Mouse (Mus musculus) gonadal fat pad, adult 2 months (tissue): ENCODE results near the gene Ing5. TPM values are rescaled to one million over a fixed set of nuclear protein-coding genes. Genes with fewer than 3 reads are reported as not detected.
"Not testable (repeated sequence)": the region's sequence is repeated elsewhere in the genome, so short reads cannot be mapped to it uniquely, and the experiment has no call there.

Experiments used
- DNase-seq: peaks from one replicate; pipeline ENCODE4 v3.0.0-alpha.2; 2012; ENCODE audit warnings: low read depth
- polyA plus RNA-seq: library from polyadenylated mRNA; depleted of rRNA; stranded (reverse); fragments of >200 nt; gene quantifications from 2 replicates; pipeline ENCODE4 v1.2.3, GENCODE M21; 2012

Ing5 gene
- polyA plus RNA-seq, 1 experiment = 7.4 TPM

DNA sequence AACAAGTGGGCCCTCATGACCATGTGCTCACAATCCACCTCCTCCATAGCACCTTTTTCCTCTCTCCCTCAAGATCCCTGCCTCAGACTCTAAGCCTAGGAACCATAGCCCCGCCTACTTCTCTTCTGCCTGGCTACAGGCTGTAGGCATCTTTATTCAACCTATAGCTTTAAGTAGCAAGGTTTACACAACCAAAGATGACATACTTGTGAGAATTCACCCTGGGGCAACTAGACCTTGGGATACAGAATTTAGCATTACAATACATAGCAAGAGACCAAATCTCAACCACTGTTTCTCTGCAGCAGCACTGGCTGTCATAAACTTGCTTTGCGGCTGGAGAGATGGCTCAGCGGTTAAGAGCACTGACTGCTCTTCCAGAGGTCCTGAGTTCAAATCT is 6.2 kb downstream of the Ing5 start:
- no peak for DNase-seq

DNA sequence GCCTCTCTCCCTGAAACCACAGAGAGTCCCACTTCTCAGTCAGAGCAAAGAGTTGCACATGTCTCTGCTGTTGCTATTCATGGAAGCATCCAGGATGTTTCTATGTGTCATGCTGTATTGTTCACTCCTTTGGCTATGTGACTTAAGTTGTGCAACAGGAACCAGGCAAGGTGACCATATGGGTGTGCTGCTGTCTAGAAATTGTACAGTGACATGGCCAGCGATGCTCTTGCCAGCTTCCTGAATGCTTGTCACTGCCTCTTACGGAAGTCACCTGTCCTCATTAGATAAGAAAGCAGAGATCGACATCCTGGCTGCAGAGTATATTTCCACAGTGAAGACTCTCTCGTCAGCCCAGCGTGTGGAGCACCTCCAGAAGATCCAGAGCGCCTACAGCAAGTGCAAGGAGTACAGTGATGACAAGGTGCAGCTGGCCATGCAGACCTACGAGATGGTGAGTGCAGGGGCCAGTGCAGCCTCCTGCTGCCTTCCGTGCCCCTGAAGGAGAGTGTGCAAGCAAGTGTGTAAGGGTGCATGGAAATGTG is 7.8 kb downstream of the Ing5 start:
- DNase-seq = no peak

DNA sequence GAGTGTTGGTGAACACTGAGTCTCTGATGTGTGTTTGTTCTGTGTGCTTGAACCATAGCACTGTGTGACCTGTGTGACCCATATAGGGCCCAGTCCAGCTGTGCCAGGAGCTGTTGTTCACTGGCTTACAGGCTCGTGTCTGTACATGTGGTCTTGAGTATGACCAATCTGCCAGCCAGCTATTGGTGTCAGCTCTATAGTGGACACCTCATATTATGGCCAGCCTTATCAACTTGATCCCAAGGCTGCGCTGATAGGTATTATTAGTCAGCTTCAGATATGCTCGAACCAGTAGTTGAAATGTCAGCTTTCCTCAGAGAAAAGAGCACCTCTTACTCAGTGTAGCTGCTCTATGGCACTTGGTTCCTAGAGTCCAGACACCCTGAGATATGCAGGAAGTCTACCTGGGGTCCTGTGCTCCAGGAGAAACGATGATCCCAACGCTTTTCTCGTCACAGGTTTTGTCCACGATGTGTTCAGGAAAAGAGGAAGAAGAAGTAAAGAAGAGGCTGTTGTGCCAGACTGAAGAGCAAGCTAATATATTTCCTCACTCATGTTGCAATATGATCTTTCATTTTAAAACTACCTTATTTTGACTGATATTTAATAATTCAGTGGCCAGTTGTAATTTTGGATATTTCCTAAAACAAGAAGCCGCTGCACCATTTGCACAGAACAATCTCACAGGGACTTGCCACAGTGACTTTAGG is 14.2 kb downstream of the Ing5 start:
- DNase-seq = no peak

DNA sequence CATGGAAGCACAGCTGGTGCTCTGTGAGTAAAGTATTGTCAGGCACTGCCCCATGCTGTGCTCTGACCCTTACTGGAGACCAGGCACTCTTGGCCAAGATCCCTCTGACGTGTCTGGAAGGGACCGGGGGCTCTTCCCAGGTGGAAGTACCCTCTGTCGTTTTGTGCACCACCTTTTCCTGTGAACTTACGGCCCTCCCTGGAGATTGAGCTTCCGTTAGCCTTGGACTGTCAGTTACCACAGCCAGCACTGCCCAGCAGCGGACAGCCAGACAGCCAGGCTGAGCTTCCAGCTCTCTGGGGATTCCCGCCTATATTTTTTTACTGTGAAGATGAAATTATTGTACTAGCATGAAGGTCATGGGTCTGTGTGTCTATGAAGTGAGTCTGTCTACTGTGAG is 15.0 kb downstream of the Ing5 start:
- DNase-seq = no peak

DNA sequence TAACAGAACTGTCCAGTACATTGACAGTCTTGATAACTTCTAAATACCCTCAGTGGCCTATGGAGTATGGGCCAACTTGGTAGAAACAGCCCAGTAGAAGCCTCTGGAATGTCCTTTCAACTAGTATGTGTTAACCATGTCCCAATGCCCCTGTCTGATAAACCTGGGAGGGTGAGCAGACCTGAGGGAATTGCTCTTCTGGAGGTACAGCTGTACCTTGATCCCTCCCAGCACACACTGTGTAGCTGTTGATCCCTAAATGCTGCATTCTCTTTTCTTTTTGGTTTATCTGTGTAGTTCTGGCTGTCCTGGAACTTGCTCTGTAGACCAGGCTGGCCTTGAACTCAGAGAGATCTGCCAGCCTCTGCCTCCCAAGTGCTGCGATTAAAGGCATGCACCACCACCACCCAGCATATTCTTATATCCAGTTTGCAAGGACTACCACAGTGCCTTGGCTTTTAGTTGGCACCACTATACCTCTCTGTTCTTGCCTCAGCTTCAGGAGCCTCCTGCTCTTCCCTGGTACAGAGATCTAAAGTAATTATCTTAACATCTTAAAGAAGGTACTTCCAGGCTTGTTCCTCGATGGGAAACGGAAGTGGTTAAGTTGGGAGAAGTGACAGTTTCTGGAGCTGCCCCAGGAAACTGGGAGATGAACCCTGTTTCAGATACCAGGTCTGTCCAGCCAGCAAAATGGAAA is 20.2 kb downstream of the Ing5 start:
- DNase-seq = no peak

DNA sequence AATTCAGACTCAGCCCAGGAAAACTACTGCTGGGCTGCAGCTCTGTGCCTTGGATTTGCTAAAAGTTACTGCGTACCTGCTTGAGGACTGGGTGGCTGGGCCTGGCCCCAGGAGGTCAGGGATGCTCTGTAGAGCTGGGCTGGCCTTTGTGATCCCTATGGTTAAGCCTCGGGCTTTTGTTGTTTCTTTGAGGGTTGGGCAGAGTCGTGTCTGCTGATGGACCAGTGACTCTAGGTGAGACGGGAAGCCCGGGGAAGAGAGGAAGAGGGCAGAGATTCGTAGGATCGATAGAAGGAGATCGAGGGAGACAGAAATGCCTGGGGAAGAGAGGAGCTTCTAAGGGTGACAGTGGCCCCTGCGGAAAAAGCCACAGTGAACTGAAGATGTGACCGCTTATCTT is 20.8 kb downstream of the Ing5 start, which contains the start of gene D2hgdh:
Gene D2hgdh, plus strand, starts transcription at position 301 of the 400 bp plus-strand sequence.
- no peak for DNase-seq

DNA sequence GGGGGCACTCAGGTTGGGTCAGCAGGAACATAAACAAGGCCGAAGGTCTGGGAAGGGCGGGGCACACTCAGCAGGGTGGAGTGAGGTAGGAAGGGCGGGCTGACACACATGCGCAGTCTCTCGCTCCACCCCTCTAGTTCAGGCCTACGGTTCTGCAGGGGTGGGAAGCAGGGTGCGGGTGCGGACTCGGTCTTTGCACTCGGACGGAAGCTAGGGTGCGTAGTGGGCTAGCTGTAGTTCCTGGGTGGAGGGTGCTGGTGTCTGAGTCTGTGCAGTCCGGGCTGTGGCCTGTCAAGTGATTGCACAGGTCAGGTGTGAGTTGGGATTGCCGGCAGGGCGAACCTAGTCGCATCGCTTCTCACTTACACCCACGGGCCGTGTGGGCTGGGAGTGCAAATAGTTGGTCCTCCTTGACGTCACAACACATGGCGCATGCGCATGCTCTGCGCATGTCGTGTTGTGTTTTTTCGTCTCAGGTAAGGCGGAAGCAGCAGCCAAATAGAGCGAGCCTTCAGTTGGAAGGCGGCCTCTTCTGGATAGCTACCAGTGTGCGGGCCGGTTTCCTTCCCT is 21.4 kb downstream of the Ing5 start:
- DNase-seq = peak; percentile 95

DNA sequence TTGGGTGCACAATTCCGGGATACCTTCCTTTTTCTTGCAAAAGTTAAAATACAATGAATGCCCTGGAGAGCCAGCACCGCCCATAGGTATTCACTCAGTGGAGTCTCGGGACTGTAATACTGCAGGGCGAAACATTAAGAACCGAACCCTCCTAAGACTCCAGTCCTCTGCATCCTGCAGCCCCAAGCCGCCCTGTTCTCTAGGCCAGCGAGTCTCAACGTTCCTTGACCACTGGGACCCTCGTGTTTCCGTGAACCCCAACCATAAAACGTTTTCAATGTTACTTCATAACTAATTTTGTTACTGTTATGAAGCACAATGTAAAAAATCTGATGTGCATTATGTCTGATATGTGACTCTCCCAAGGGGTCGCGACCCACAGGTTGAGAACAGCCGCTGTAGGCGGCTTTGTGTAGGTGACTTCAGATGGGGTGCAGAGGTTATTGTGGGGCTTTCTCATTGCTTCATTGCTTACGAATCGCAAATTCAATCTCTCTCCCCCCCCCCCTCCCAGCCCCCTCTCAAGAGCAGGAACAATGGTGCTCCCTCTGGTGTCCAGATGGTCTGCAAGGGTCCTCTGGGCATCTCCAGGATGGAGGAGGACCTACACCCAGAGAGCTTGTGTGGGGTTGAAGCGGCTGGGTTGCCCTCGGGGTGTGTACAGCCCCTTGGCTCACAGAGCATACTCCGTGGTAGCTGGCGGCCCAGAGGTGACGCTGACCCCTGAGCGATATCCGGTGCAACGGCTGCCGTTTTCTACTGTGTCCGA is 22.2 kb downstream of the Ing5 start:
- no peak for DNase-seq

DNA sequence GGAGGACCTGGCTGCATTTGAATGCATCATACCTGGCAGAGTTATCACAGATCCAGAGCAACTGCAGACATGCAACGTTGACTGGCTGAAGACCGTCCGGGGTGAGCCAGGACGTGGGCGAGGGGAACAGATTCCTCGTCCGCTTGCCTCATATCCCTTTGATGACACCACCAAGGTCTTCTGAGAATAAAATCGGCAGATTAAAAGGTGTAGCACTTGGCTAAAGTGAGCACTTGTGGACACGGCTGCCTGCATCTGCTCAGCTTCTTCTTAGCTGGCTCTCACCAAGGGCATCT is 22.7 kb downstream of the Ing5 start:
- DNase-seq = no peak

DNA sequence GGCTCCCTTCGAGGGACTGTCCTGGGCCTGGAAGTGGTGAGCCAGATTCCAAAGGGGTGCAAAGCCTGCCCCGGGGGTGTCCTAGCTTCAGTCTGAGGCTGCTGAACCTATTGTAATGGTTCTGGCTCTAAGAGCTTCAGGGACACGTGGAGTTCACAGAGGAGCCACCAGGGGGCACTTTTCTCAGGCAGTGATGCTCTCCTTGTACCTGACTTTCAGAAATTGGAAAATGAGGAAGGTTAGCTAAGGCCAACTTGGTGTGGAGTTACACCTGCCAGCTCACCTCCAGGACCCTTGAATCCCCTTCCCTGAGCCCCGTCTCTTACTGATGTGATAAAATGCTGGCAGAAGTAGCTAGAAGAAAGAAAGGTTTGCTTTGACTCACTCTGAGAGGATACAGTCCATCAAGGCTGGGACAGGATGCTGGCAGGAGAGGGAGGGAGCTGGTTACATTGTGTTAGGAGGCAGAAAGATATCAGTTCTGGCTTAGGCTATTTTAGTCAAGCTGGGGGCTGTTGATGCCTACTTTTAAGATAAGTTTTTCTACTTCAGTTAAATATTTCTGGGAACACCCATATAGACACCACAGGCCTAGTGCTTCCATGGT is 29.1 kb downstream of the Ing5 start:
- not testable (repeated sequence) for DNase-seq

DNA sequence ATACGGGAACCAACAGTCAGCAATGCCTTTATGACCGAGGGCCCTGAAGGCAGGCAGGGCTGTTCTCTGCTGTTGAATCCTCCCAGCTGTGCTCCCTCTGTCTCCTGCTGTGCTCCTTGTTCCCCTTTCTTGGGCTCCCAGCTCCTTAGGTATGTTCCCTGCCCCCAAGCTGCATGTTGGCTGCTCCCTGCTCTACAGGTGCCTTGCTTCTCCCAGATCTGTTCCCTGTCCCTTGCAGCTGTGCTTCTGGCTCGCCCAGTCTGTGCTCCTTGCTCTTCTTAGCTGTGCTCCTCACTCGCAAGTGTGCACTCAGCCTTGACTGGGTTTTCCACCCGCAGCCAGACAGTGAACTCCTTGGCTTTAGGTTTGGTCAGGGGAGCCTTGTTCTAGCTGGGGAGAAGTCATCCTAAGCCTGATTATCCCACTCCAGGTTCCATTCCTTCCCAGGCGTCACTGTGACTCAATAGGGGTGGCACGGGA is 30.9 kb downstream of the Ing5 start:
- no peak for DNase-seq

DNA sequence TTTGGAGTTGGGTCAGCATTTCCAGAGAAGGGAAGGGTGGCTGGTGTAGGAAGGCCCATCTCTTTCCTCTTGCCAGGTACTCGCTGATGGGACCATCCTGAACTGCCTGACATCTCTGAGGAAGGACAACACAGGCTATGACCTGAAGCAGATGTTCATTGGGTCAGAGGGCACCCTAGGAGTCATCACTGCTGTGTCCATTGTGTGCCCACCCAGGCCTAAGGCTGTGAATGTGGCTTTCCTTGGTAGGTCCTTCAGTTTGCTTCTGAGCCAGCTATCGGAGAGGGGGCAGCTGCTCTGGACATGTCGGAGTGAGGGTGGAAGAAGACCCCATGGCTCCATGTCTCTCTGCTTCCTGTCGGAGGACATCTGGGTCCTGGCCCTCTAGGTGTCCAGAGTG is 31.4 kb downstream of the Ing5 start:
- DNase-seq = no peak

DNA sequence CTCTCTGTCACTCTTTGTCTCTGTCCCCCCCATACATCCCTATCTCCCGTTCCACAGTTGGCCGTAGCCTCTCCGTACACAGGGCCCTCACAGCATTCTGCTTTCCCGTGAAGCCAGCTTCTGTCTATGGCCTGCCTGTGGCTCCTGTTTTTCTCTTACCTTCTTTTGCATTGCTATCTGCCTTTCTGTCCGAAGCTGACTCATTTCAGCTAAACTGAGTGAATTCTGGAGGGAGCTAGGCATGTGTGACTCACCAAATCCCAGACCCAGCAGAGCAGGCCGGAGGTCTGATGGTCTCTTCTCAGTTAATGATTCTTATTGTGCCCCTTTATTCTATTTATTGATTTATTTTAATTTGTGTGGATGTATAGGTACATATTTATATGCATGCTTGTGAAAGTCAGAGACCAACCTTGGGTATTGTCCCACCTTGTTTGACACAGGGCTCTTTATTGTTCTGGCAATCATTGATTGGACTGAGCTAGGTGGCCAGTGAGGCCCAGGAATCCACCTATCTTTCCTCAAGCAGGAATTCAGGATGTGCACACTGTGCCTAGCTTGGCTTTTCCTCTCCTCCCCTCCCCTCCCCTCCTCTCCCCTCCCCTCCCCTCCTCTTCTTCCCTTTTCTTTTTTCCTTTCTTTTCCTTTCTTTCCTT is 32.2 kb downstream of the Ing5 start:
- no peak for DNase-seq

DNA sequence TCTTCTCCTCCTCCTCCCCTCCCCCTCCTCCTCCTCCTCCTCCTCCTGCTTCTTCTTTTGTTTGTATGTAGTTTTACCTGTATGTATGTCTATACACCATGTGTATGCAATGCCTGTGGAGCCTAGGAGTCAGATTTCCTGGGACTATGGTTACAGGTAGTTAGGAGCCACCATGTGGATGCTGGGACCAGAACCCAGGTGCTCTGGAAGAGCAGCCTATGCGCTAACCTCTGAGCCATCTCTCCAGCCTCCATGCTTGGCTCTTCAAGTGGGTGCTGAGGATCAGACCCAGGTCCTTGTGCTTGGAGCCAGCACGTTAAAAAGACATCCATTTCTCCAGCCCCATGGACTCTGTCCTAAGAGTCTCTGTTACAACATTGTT is 32.8 kb downstream of the Ing5 start:
- no peak for DNase-seq

DNA sequence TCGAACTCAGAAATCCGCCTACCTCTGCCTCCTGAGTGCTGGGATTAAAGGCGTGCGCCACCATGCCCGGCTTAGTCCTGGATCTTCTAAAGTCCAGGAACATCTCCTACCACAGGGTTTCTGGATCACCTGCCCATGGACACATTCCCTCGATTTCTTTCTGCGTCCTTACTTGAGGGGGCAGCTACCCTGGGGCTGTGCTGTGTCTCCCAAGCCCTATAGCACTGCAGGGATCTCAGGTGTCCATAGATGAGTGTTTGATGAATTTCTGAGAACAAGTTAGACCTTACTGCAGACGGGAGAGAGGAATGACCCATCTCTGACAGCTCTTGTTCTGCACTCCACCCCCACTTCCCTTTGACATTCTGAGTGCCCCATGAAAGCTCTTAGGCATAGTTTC is 33.6 kb downstream of the Ing5 start:
- DNase-seq = no peak

DNA sequence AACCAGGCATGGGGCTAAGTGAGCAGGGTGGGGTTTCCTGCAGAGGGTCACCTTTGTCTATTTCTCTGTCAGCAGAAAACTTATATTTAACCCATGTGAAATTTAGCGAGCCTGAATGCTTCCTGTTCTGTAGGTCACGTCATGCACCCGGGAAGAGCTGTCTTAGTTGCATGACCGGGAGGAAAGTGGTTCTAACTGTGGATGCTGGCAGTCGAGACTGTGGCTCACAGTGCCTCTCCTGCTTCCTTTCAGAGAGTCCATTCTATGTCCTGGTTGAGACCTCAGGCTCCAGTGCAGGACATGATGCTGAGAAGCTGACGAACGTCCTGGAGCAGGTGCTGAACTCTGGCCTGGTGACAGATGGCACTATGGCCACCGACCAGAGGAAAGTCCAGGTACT is 34.8 kb downstream of the Ing5 start:
- DNase-seq = not testable (repeated sequence)

DNA sequence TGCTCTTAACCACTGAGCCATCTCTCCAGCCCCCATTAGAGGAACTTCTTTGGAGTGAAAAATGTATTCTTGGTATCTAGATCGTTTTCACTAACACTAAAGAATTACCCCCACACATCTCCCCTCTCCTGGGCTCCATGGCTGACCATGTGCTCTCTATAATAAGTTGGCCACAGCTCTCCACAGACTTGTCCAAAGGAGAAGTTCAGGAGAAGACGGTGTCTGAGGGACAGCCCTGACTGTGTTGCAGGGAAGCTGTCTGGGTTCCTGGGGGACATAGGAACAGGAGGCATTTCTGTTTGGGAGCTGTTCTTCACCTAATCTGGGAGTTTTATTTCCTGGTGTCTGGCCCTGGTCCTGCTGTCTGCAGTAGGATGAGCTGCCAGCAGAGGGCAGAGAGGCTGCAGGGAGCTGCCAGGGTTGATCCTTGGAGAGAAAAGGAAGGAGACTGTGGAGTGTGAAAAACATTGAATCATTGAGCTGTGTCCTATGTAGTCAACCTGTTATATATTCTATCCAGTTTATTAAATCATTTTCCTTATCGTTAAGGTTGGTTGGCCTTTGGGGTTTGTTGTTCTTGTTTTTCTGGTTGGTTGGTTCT is 42.1 kb downstream of the Ing5 start:
- DNase-seq = not testable (repeated sequence)

DNA sequence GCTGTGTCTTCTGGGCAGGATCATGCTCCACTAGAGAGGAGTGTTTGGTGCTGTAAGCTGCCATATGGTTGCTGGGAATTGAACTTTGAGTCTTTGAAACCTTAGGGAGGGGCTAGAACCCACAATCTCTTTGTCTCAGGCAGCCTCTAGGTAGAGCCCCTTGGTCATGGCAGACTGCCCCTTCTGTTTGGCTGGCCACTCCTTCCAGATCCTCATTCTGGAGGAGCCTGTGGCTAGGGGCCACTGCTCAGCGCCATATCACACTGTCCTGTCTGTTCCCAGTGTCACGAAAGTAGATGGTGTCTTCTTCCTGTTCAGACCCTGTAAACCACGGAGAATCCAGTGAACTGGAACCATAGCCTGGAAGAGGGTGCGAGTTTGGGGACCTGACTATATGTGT is 52.0 kb downstream of the Ing5 start:
- DNase-seq = not testable (repeated sequence)

DNA sequence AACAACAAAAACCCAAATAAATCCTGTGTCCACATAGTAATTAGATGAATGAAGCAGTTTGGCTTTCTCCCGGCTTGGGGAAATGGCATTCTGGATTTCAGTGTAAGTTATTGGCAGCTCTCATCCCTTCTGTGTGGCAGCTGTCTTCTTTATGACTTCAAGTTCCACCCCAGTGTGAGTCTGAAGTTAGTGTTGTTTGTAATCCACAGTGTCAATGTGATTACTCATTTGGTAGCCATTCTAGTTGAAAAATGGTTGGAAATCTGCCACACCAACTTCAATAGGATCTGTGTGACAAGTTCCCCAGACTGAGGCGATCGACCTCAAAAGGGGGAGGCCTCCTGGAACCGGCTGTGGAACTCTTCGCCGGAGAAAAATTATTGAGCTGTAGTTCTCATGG is 53.6 kb downstream of the Ing5 start:
- DNase-seq = no peak

DNA sequence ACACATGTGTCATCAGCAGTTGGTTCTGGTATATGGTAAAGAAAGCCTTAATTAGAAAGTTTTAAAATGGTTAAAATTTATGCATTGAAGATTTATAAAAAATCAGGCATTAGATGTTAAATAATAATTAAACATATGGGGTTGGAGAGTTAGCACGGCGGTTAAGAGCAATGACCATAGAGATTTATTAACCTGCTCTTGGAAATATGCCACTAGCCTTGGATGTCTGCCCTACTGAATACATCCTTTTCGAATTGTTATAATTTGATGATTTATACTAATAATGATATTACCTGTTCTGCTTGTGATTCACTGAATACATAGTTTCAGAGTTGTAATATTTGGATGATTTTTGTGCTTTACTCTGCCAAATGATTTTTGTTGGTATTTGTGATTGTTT is 54.2 kb downstream of the Ing5 start:
- no peak for DNase-seq

DNA sequence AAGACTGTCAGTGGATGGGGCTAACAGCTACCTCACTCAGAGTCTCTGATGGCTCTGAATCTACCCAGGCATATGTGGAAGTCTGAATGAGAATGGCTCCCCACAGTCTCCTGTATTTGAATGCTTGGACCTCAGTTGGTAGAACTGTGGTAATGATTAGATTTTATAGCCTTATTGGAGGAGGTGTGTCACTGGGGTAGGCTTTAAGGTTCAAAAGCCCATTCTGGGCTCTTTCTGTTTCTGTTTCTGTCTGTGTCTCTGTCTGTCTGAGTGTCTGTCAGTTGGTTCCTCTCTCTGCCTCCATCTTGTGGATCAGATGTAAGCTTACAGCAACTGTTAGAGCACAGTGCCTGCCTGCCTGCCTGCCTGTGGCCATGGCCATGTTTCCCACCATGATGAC is 55.9 kb downstream of the Ing5 start:
- no peak for DNase-seq
